Mouse (Mus musculus) kidney, adult 2 months (tissue): ENCODE results near the gene Qrich2. TPM values are rescaled to one million over a fixed set of nuclear protein-coding genes. Genes with fewer than 3 reads are reported as not detected.
A peak's percentile ranks its signal among the peaks of the same experiment; 100 is the strongest.
"Not testable (repeated sequence)": the region's sequence is repeated elsewhere in the genome, so short reads cannot be mapped to it uniquely, and the experiment has no call there.

Experiments
- DNase-seq: peaks from one replicate; pipeline ENCODE4 v3.0.0; 2021
- H3K27ac ChIP-seq: fragments of 200-500 bp; 2 replicates; pipeline ENCODE4 v1.5.1; 2012; ENCODE audit warnings: low read depth, low read length, control low read depth, inconsistent platforms; ENCODE audit not compliant: insufficient read depth
- H3K27me3 ChIP-seq: fragments of 200-500 bp; replicated peaks from 2 replicates; pipeline ENCODE4 v1.6.1; 2012; ENCODE audit warnings: mild to moderate bottlenecking, moderate library complexity, low read length, inconsistent platforms; ENCODE audit not compliant: control insufficient read depth, insufficient read depth
- H3K36me3 ChIP-seq: fragments of 200-500 bp; 2 replicates; pipeline ENCODE4 v1.6.1; 2012; ENCODE audit warnings: mild to moderate bottlenecking, moderate library complexity, low read length, inconsistent platforms; ENCODE audit not compliant: control insufficient read depth, insufficient read depth
- H3K4me1 ChIP-seq: fragments of 200-500 bp; 2 replicates; pipeline ENCODE4 v1.6.1; 2011; ENCODE audit warnings: low read length; ENCODE audit not compliant: control insufficient read depth, insufficient read depth
- H3K4me3 ChIP-seq: fragments of 200-500 bp; 2 replicates; pipeline ENCODE4 v1.5.1; 2011; ENCODE audit warnings: mild to moderate bottlenecking, low read depth, low read length, control low read depth; ENCODE audit not compliant: insufficient read depth
- CTCF ChIP-seq: fragments of 200-500 bp; conservative IDR thresholded peaks from 2 replicates; pipeline ENCODE4 v1.5.1; 2011; ENCODE audit warnings: low read depth, mild to moderate bottlenecking, control low read depth, low read length, moderate library complexity, mixed read lengths; ENCODE audit not compliant: insufficient read depth, insufficient read length
- POLR2A ChIP-seq: fragments of 200-500 bp; IDR thresholded peaks from one replicate; pipeline ENCODE4 v1.6.1; 2011; ENCODE audit warnings: low read depth, low read length, control low read depth
- WGBS: fragments of 180-500 bp; shearing (Covaris S2); methylation state at CpG from one replicate; pipeline ENCODE4 v1.1.7; 2018; 5-methylcytosine and 5-hydroxymethylcytosine counted together
- polyA plus RNA-seq: library from polyadenylated mRNA; depleted of rRNA; stranded (reverse); fragments of >200 nt; gene quantifications from 2 replicates; pipeline ENCODE4 v1.2.3, GENCODE M21; 2012

Qrich2 gene
- polyA plus RNA-seq, 1 experiment = 0.08 TPM

GRCm38 (mm10) chr11:116494474-116495174 lies 28.6 kb upstream of the Qrich2 start:
- TF ChIP-seq CTCF = no peak
- TF ChIP-seq POLR2A = no peak
- H3K27ac ChIP-seq = peak overlapping the region; percentile 13
- no peaks in the 10 kb centered on the region for H3K27me3 ChIP-seq
- peak; percentile 73 for DNase-seq
- 48% methylated on average over 13 of the region's 13 CpGs for WGBS
- no peaks in the 10 kb centered on the region for H3K36me3 ChIP-seq
- no peak overlapping the region for H3K4me3 ChIP-seq
- H3K4me1 ChIP-seq = peaks cover 4% of the 10 kb centered on the region; the same call in 1 of the 2 replicates

- 28% methylated on average over 4 of the region's 4 CpGs for WGBS
- peak within 1 kb of the TSS; percentile 13 for H3K27ac ChIP-seq
Measured at GRCm38 (mm10) chr11:116493795-116494252, 27.8 kb upstream of the Qrich2 start, which contains the start of gene Prpsap1. TSS of gene Prpsap1 (minus strand) at chr11:116494202.

GRCm38 (mm10) chr11:116493191-116493590 lies 27.1 kb upstream of the Qrich2 start:
- 63% methylated on average over 5 of the region's 5 CpGs for WGBS
- Histone ChIP-seq H3K4me3 (no peak overlapping the region), H3K36me3 (no peaks in the 10 kb centered on the region), H3K27me3 (no peaks in the 10 kb centered on the region), H3K4me1 (peaks cover 4% of the 10 kb centered on the region; the same call in 1 of the 2 replicates), H3K27ac (no peak overlapping the region)
- no peak for DNase-seq
- no peak for TF ChIP-seq CTCF
- no peak for TF ChIP-seq POLR2A

More at GRCm38 (mm10) chr11:116493795-116494252, 27.8 kb upstream of the Qrich2 start, which contains the start of gene Prpsap1:
- peak; percentile 72 for DNase-seq
- no peak for TF ChIP-seq POLR2A
- TF ChIP-seq CTCF = peak; percentile 85
- no peak within 1 kb of the TSS for H3K4me3 ChIP-seq
- H3K27me3 ChIP-seq = no peaks in the 10 kb centered on the region
- no peaks in the 10 kb centered on the region for H3K36me3 ChIP-seq
- peaks cover 4% of the 10 kb centered on the region; the same call in 1 of the 2 replicates for H3K4me1 ChIP-seq

GRCm38 (mm10) chr11:116492507-116492906 lies 26.5 kb upstream of the Qrich2 start:
- whole genome bisulfite sequencing = 93% methylated on average over 1 of the region's 1 CpGs
- not testable (repeated sequence) for H3K27ac ChIP-seq, DNase-seq, H3K36me3 ChIP-seq, H3K4me3 ChIP-seq, H3K27me3 ChIP-seq, H3K4me1 ChIP-seq

GRCm38 (mm10) chr11:116491338-116491737 lies 25.3 kb upstream of the Qrich2 start:
- TF ChIP-seq POLR2A = no peak
- TF ChIP-seq CTCF = no peak
- Histone ChIP-seq H3K27ac (no peak overlapping the region), H3K4me3 (no peak overlapping the region), H3K36me3 (peaks cover 2% of the 10 kb centered on the region; the same call in 1 of the 2 replicates), H3K4me1 (peaks cover 4% of the 10 kb centered on the region; the same call in 1 of the 2 replicates), H3K27me3 (no peaks in the 10 kb centered on the region)
- WGBS = 64% methylated on average over 6 of the region's 6 CpGs
- no peak for DNase-seq

GRCm38 (mm10) chr11:116490232-116491107 lies 24.4 kb upstream of the Qrich2 start:
- Histone ChIP-seq H3K27me3 (no peaks in the 10 kb centered on the region), H3K27ac (peak overlapping the region; percentile 96), H3K4me3 (peak overlapping the region; percentile 95), H3K4me1 (peaks cover 4% of the 10 kb centered on the region; the same call in 1 of the 2 replicates), H3K36me3 (peaks cover 2% of the 10 kb centered on the region; the same call in 1 of the 2 replicates)
- peak; percentile 92 for DNase-seq
- WGBS = under 1% methylated on average over 62 of the region's 62 CpGs
- TF ChIP-seq POLR2A = peak; percentile 67
- no peak for TF ChIP-seq CTCF

- Histone ChIP-seq H3K27me3 (no peaks in the 10 kb centered on the region), H3K4me3 (peak overlapping the region; percentile 95), H3K27ac (peak overlapping the region; percentile 60), H3K4me1 (peaks cover 4% of the 10 kb centered on the region; the same call in 1 of the 2 replicates), H3K36me3 (peaks cover 2% of the 10 kb centered on the region; the same call in 1 of the 2 replicates)
- DNase-seq = no peak
- TF ChIP-seq POLR2A = no peak
- no peak for TF ChIP-seq CTCF
- under 1% methylated on average over 39 of the region's 39 CpGs for WGBS
Measured at GRCm38 (mm10) chr11:116489771-116490231, 23.8 kb upstream of the Qrich2 start.
